24 mouse cellular contexts compared by ENCODE assay signal in the genomic region with DNA sequence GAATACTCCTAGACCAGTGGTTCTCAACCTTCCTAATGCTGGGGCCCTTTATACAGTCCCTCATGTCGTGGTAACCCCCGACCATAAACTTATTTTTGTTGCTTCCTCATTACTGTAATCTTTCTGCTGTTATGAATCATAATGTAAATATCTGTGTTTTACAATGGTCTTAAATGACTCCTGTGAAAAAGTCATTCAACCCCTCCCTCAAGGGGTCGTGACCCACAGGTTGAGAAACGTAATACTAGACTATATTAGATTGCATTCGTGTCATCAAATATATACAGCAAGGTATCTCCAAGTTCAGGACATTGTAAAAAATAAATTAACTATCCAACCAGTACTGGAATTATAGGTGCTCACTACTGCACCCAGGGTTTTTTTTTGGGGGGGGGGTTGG. TPM values are rescaled to one million over a fixed set of nuclear protein-coding genes. Genes with fewer than 3 reads are reported as not detected.
A peak's percentile ranks its signal among the peaks of the same experiment; 100 is the strongest.
DNase-seq lines count a peak whose midpoint lies in the region; ATAC-seq and TF ChIP-seq lines count a peak whose summit lies in the region.
"Had no signal": no experiment of that assay in that cellular context is flagged by ENCODE, and none has a peak within 500 bp of the region (broad histone marks: within the 10 kb centered on the region; RNA-seq: fewer than 3 reads in every experiment).

No protein-coding gene starts in this region.

- TF ChIP-seq CTCF in gastrocnemius, adult 2 months (IDR thresholded peaks at IDR 0.05) = no peak
- no peak for TF ChIP-seq CTCF in intestine, postnatal 0 days (IDR thresholded peaks at IDR 0.05; ENCODE audit: low read depth)

- H3K9me3 ChIP-seq in intestine, embryonic 15.5 days = no peaks in the 10 kb centered on the region
- H3K9me3 ChIP-seq in intestine, postnatal 0 days (ENCODE audit: control insufficient read depth) = no peaks in the 10 kb centered on the region
- H3K9me3 ChIP-seq: embryonic facial prominence, embryonic 10.5 days; embryonic facial prominence, embryonic 12.5 days; forebrain, embryonic 13.5 days; forebrain, embryonic 15.5 days had no signal

- H3K4me1 ChIP-seq in intestine, embryonic 15.5 days (replicated peaks) = peaks cover 11% of the 10 kb centered on the region
- peaks cover 5% of the 10 kb centered on the region; the same call in 1 of the 2 replicates for H3K4me1 ChIP-seq in intestine, postnatal 0 days (replicated peaks; ENCODE audit: control insufficient read depth, insufficient read depth, low read length)

- DNase-seq in gastrocnemius, adult 2 months = no peak
- no peak for DNase-seq in gastrocnemius, postnatal 25 days
- DNase-seq in A20 (ENCODE audit: low read depth, low spot score) = peak; percentile 13
- DNase-seq in kidney, postnatal 25 days = no peak
- DNase-seq in right cerebral cortex, postnatal 36 days (ENCODE audit: low spot score in 2 of 2) = no peak
- no peak for DNase-seq in c-Kit-positive CD71-positive TER-119-positive erythroid progenitor cells, embryonic 14.5 days (ENCODE audit: low spot score)
- DNase-seq: adrenal gland, adult 2 months; adrenal gland, postnatal 10 days; adrenal gland, postnatal 25 days; cerebellum, adult 11-12 months; cerebellum, adult 2 months; cerebellum, adult 9-10 months; cerebellum, postnatal 10 days; cerebellum, postnatal 25 days; forebrain, postnatal 0 days had no signal

- H3K36me3 ChIP-seq in intestine, embryonic 15.5 days = no peaks in the 10 kb centered on the region
- no peaks in the 10 kb centered on the region for H3K36me3 ChIP-seq in intestine, postnatal 0 days (ENCODE audit: control insufficient read depth, insufficient read depth)
- H3K36me3 ChIP-seq: embryonic facial prominence, embryonic 10.5 days; embryonic facial prominence, embryonic 12.5 days; forebrain, embryonic 15.5 days; G1E had no signal

- H3K27ac ChIP-seq in gastrocnemius, adult 2 months = peak overlapping the region; percentile 97
- no peak overlapping the region for H3K27ac ChIP-seq in intestine, embryonic 15.5 days
- peak overlapping the region; percentile 50 for H3K27ac ChIP-seq in intestine, postnatal 0 days (ENCODE audit: low read depth, low read length)
- H3K27ac ChIP-seq: embryonic facial prominence, embryonic 10.5 days; embryonic facial prominence, embryonic 12.5 days; forebrain, embryonic 13.5 days; forebrain, embryonic 15.5 days had no signal

- intact Hi-C loops in gastrocnemius, adult 2 months (cut with DNase I) = no loop called here

- no peak overlapping the region for H3K4me2 ChIP-seq in intestine, embryonic 15.5 days (replicated peaks)
- no peak overlapping the region for H3K4me2 ChIP-seq in intestine, postnatal 0 days (replicated peaks; ENCODE audit: low read depth)
- H3K4me2 ChIP-seq: embryonic facial prominence, embryonic 12.5 days; forebrain, embryonic 13.5 days; forebrain, embryonic 15.5 days had no signal

- ATAC-seq in intestine, embryonic 15.5 days = peak; percentile 26; the same call in 1 of the 2 replicates
- peak; percentile 29; the same call in 1 of the 2 replicates for ATAC-seq in intestine, postnatal 0 days
- ATAC-seq: activated CD4-positive, CD25-positive, alpha-beta regulatory T cell, adult 4 months; forebrain, embryonic 13.5 days; forebrain, embryonic 15.5 days; forebrain, postnatal 0 days; Patski had no signal

- H3K27me3 ChIP-seq in intestine, embryonic 15.5 days (replicated peaks) = 0 out of 2 replicates have a peak, but pooled peaks cover 8% of the 10 kb centered on the region
- H3K27me3 ChIP-seq in intestine, postnatal 0 days (replicated peaks; ENCODE audit: control insufficient read depth, insufficient read depth, low read length) = no peaks in the 10 kb centered on the region
- H3K27me3 ChIP-seq: forebrain, embryonic 13.5 days; forebrain, embryonic 15.5 days; Patski had no signal

- H3K9ac ChIP-seq in intestine, embryonic 15.5 days = no peak overlapping the region
- no peak overlapping the region for H3K9ac ChIP-seq in intestine, postnatal 0 days (ENCODE audit: low read depth, low read length)
- H3K9ac ChIP-seq: embryonic facial prominence, embryonic 12.5 days; forebrain, embryonic 13.5 days; forebrain, embryonic 15.5 days; forebrain, postnatal 0 days had no signal

- WGBS in intestine, embryonic 15.5 days = 63% methylated on average over 5 of the region's 5 CpGs
- 34% methylated on average over 5 of the region's 5 CpGs for WGBS in intestine, postnatal 0 days

- no peak overlapping the region for H3K4me3 ChIP-seq in gastrocnemius, adult 2 months
- H3K4me3 ChIP-seq in intestine, embryonic 15.5 days (replicated peaks) = no peak overlapping the region
- H3K4me3 ChIP-seq in intestine, postnatal 0 days (ENCODE audit: low read depth, low read length) = no peak overlapping the region
- H3K4me3 ChIP-seq: embryonic facial prominence, embryonic 10.5 days; embryonic facial prominence, embryonic 12.5 days; forebrain, embryonic 13.5 days; forebrain, embryonic 15.5 days had no signal

RNA-seq across cellular contexts. Expression of gene Prkaa2, which starts 3.4 kb away (rescaled TPM):
- 100 to 1,000 TPM; 135 to 136 TPM for total RNA-seq in gastrocnemius, adult 2 months (2021)
- 100 to 1,000 TPM; 105 to 119 TPM for total RNA-seq in gastrocnemius, postnatal 25 days (2021)
- polyA plus RNA-seq in intestine, embryonic 15.5 days (2015; fragmentation: Nextera tagmentation; extraction: Ambion mirVana) = 4.6 and 5.4 TPM in 2 replicates
- polyA plus RNA-seq in intestine, postnatal 0 days (2015; fragmentation: Nextera tagmentation; extraction: Ambion mirVana) = 10.2 and 10.9 TPM in 2 replicates
- polyA plus RNA-seq: G1E had no signal

RNA-seq across cellular contexts. Expression of gene Plpp3, which starts 44.1 kb away (rescaled TPM):
- total RNA-seq in gastrocnemius, adult 2 months (2021) = 10 to 100 TPM; 45.8 to 69.1 TPM
- 10 to 100 TPM; 43.7 to 50.2 TPM for total RNA-seq in gastrocnemius, postnatal 25 days (2021)
- polyA plus RNA-seq in intestine, embryonic 15.5 days (2015; fragmentation: Nextera tagmentation; extraction: Ambion mirVana) = 41.2 and 42.0 TPM in 2 replicates
- 84.1 and 84.3 TPM in 2 replicates for polyA plus RNA-seq in intestine, postnatal 0 days (2015; fragmentation: Nextera tagmentation; extraction: Ambion mirVana)
- total RNA-seq: G1E had no signal
- polyA plus RNA-seq: activated CD4-positive, CD25-positive, alpha-beta regulatory T cell, adult 4 months; G1E had no signal
